Mouse (Mus musculus) heart, adult 2 months (tissue): ENCODE data around the gene Ints5. TPM values are rescaled to one million over a fixed set of nuclear protein-coding genes. Genes with fewer than 3 reads are reported as not detected.
"Not testable (repeated sequence)": the region's sequence is repeated elsewhere in the genome, so short reads cannot be mapped to it uniquely, and the experiment has no call there.

Experiments used
- DNase-seq, 2 experiments: peaks; one replicate each; pipeline ENCODE4 v3.0.0; 2021
- H3K27ac ChIP-seq: fragments of 200-600 bp; 2 replicates; pipeline ENCODE4 v1.8.1; 2022
- H3K27me3 ChIP-seq: fragments of 200-500 bp; 2 replicates; pipeline ENCODE4 v1.6.1; 2012; ENCODE audit warnings: mild to moderate bottlenecking, low read length, inconsistent platforms, mixed read lengths; ENCODE audit not compliant: control insufficient read depth, insufficient read depth
- H3K36me3 ChIP-seq: fragments of 200-500 bp; 2 replicates; pipeline ENCODE4 v1.6.1; 2012; ENCODE audit warnings: low read length, inconsistent platforms; ENCODE audit not compliant: control insufficient read depth, insufficient read depth
- H3K4me1 ChIP-seq: fragments of 200-500 bp; 2 replicates; pipeline ENCODE4 v1.6.1; 2011; ENCODE audit warnings: low read length; ENCODE audit not compliant: control insufficient read depth, insufficient read depth
- H3K4me3 ChIP-seq: fragments of 200-600 bp; 2 replicates; pipeline ENCODE4 v1.8.1; 2022
- H3K79me2 ChIP-seq: fragments of 200-500 bp; replicated peaks from 2 replicates; pipeline ENCODE4 v1.6.1; 2012; ENCODE audit warnings: mild to moderate bottlenecking, inconsistent platforms, low read length, moderate library complexity, mixed read lengths; ENCODE audit not compliant: control insufficient read depth, insufficient read depth
- H3K9ac ChIP-seq: fragments of 200-500 bp; 2 replicates; pipeline ENCODE4 v1.6.1; 2012; ENCODE audit warnings: low read depth, mild to moderate bottlenecking, control low read depth, inconsistent platforms, low read length, mixed read lengths
- CTCF ChIP-seq: fragments of 200-600 bp; IDR thresholded peaks from 2 replicates; pipeline ENCODE4 v1.8.1; 2022; ENCODE audit warnings: antibody characterized with exemption, mild to moderate bottlenecking, moderate library complexity
- EP300 ChIP-seq: fragments of 200-500 bp; IDR thresholded peaks from 2 replicates; pipeline ENCODE4 v1.6.1; 2011; ENCODE audit warnings: low read depth, low read length, control low read depth; ENCODE audit not compliant: insufficient read depth
- POLR2A ChIP-seq: fragments of 200-500 bp; IDR thresholded peaks from 2 replicates; pipeline ENCODE4 v1.6.1; 2011; ENCODE audit warnings: mild to moderate bottlenecking, low read depth, low read length, control low read depth; ENCODE audit not compliant: insufficient read depth
- WGBS: fragments of 180-500 bp; shearing (Covaris S2); methylation state at CpG from one replicate; pipeline ENCODE4 v1.1.7; 2018; 5-methylcytosine and 5-hydroxymethylcytosine counted together
- intact Hi-C: fragments of 180-260 bp; cut with DNase I; formaldehyde crosslinking; loops from one replicate; pipeline ENCODE4 v1.15.1; 2025
- polyA plus RNA-seq: library from polyadenylated mRNA; depleted of rRNA; stranded (reverse); fragments of >200 nt; gene quantifications from 2 replicates; pipeline ENCODE4 v1.2.3, GENCODE M21; 2012
- total RNA-seq, 2 experiments: library from RNA; stranded (reverse); gene quantifications; 2 replicates each; pipeline ENCODE4 v1.2.3; 2021

Gene Ints5
- total and polyA plus RNA-seq, 3 experiments, result 10.6 to 12.6 (median 10.8) TPM

DNA sequence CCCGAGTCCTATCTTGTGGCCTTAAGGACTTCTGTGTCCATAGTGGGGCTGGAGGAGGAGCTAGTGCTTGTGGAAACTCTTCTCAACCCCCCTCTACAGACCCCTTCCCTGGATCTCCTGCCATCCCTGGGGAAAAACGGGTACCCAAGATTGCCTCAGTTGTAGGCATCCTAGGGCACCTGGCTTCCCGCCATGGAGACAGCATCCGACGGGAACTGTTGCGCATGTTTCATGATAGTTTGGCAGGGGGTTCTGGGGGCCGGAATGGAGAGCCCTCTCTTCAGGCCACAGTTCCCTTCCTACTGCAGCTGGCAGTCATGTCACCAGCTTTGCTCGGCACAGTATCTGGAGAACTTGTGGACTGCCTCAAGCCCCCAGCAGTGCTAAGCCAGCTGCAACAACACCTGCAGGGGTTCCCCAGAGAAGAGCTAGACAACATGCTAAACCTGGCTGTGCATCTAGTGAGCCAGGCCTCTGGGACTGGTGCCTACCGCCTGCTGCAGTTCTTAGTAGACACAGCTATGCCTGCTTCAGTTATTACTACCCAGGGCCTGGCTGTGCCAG lies 2.7 kb downstream of the Ints5 start:
- WGBS, result 84% methylated on average over 9 of the region's 9 CpGs
- no peak for DNase-seq
- no peaks in the 10 kb centered on the region for H3K79me2 ChIP-seq
- intact Hi-C loops, result loop anchor here (5.0 kb wide), 2 partner anchors 57 to 73 kb away; partner anchors contain the start of genes Hnrnpul2 and Tut1
- no peak overlapping the region for H3K27ac ChIP-seq
- H3K4me1 ChIP-seq, result peaks cover 1% of the 10 kb centered on the region; the same call in 1 of the 2 replicates
- peaks cover 5% of the 10 kb centered on the region for H3K36me3 ChIP-seq
- no peak for TF ChIP-seq CTCF
- no peak for TF ChIP-seq EP300
- TF ChIP-seq POLR2A, result no peak
- no peak overlapping the region for H3K9ac ChIP-seq
- no peaks in the 10 kb centered on the region for H3K27me3 ChIP-seq
- no peak overlapping the region for H3K4me3 ChIP-seq

DNA sequence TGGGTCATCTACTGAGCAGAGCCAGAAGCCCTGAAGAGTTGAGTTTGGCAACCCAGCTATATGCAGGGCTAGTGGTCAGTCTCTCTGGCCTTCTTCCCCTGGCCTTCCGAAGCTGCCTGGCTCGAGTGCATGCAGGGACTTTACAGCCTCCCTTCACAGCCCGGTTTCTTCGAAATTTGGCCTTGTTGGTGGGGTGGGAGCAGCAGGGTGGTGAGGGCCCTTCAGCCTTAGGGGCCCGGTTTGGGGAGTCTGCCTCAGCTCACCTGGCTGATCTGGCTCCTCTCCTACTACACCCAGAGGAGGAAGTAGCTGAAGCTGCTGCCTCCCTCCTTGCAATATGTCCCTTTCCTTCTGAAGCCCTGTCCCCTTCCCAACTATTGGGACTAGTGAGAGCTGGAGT lies 3.4 kb downstream of the Ints5 start:
- 80% methylated on average over 5 of the region's 5 CpGs for WGBS
- H3K4me1 ChIP-seq, H3K36me3 ChIP-seq, H3K4me3 ChIP-seq, H3K9ac ChIP-seq, H3K79me2 ChIP-seq, DNase-seq, H3K27ac ChIP-seq, H3K27me3 ChIP-seq: not testable (repeated sequence)
- intact Hi-C loops, result loop anchor here (5.0 kb wide), 2 partner anchors 56 to 74 kb away; partner anchors contain the start of genes Hnrnpul2 and Tut1

DNA sequence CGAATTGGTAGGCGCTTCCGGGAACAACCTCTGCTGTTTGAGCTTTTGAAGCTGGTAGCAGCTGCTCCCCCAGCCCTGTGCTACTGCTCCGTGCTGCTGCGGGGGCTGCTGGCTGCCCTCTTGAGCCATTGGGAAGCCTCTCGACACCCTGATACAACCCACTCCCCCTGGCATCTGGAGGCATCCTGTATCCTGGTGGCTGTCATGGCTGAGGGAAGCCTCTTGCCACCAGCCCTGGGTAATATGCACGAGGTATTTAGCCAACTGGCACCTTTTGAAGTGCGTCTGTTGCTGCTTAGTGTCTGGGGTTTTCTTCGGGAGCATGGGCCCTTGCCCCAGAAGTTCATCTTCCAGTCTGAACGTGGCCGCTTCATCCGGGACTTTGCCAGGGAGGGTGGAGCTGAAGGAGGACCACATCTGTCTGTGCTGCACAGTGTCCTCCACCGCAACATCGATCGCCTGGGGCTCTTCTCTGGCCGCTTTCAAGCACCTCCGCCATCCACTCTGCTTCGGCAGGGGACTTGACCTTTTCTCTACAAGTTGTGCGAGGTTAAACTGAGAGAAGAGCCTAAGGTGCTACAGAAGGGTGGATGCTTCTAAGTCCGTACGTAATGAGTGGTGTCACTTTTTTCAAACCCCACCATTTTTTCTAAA lies 4.5 kb downstream of the Ints5 start:
- peak; percentile 47 to 62 for DNase-seq
- not testable (repeated sequence) for H3K27me3 ChIP-seq, H3K4me1 ChIP-seq, H3K36me3 ChIP-seq, H3K79me2 ChIP-seq
- WGBS, result 10% methylated on average over 21 of the region's 21 CpGs
- 0 out of 2 replicates have a peak, but pooled peaks have one; percentile 6 for TF ChIP-seq EP300
- Histone ChIP-seq H3K27ac (peak overlapping the region; percentile 95), H3K4me3 (peak overlapping the region; percentile 83), H3K9ac (peak overlapping the region; percentile 15)
- intact Hi-C loops, result loop anchor here (5.0 kb wide), 2 partner anchors 55 to 75 kb away; partner anchors contain the start of genes Hnrnpul2 and Tut1

DNA sequence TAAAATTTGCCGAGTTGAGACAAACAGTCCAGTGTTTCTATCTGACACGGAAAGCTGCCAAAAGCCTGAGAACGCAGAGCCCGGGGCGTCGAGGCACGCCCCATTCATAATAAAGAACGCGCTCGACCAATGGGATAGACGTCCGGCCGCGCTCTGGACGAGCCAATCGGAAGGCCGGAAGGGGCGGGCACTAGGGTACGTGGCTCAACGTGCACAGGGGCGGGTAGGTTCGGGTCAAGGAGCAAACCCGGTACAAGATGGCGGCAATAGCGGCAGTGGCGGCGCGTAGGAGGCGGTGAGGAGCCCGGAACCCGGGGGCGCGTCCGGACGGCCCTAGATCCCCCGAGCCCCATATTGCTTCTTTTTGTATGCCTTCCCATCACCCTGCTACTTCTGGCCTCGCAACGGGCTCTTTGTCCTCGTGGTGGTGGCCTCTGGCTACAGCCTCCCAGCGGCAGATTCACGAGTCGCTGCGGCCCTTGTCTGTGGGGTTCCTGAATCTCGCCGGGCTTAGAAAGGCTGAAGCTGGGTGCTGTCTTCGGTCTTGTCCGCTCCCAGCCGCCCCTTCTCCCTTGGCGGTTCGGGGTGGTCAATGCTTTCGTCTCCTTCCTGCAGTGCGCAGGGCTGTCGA lies 5.2 kb downstream of the Ints5 start, which contains the start of gene Ganab:
Ganab (plus strand) TSS at position 207 of the 631 bp plus-strand sequence.
- Histone ChIP-seq H3K4me1 (peaks cover 1% of the 10 kb centered on the region; the same call in 1 of the 2 replicates), H3K9ac (peak within 1 kb of the TSS; percentile 86), H3K27me3 (no peaks in the 10 kb centered on the region), H3K79me2 (no peaks in the 10 kb centered on the region), H3K27ac (peak within 1 kb of the TSS; percentile 95), H3K36me3 (peaks cover 5% of the 10 kb centered on the region), H3K4me3 (peak within 1 kb of the TSS; percentile 83)
- DNase-seq, result peak; percentile 94 to 97
- intact Hi-C loops, result loop anchor here (2.0 to 5.0 kb wide), 3 partner anchors 23 to 76 kb away; partner anchors contain the start of genes B3gat3, Hnrnpul2 and Tut1
- under 1% methylated on average over 53 of the region's 53 CpGs for WGBS
- 0 out of 2 replicates have a peak, but pooled peaks have one; percentile 39 for TF ChIP-seq EP300
- peak; percentile 47 for TF ChIP-seq CTCF
- TF ChIP-seq POLR2A, result peak; percentile 85

DNA sequence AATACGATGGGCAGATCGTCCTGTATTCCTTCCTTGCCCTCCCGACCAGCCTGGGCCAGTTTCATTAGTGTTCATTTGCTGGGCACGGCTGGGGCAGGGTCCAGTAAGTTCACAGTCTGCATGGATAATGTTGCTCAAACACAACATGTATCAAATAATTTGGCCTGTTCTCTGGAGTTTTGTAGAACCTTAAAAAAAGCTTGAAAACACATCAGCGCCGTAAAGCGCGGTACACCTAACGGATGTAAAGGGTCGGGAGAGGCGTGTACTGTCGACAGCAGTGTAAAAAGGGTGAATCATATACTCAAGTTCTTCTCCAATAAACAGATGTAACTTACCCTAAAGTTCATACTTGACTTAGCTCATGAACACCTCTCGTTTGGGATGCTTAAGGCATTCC lies 5.8 kb downstream of the Ints5 start:
- H3K4me1 ChIP-seq, result peaks cover 1% of the 10 kb centered on the region; the same call in 1 of the 2 replicates
- whole genome bisulfite sequencing, result 3% methylated on average over 13 of the region's 13 CpGs
- TF ChIP-seq EP300, result no peak
- TF ChIP-seq CTCF, result no peak
- no peak for TF ChIP-seq POLR2A
- H3K9ac ChIP-seq, result peak overlapping the region; percentile 86
- H3K36me3 ChIP-seq, result peaks cover 5% of the 10 kb centered on the region
- no peaks in the 10 kb centered on the region for H3K79me2 ChIP-seq
- peak overlapping the region; percentile 95 for H3K27ac ChIP-seq
- H3K4me3 ChIP-seq, result peak overlapping the region; percentile 83
- no peaks in the 10 kb centered on the region for H3K27me3 ChIP-seq
- DNase-seq, result no peak
- intact Hi-C loops, result loop anchor here (2.0 to 5.0 kb wide), 3 partner anchors 22 to 76 kb away; partner anchors contain the start of genes B3gat3, Hnrnpul2 and Tut1
